Mouse (Mus musculus) layer of hippocampus, adult 2 months (tissue): ENCODE measurements around the gene C77080. TPM values are rescaled to one million over a fixed set of nuclear protein-coding genes. Genes with fewer than 3 reads are reported as not detected.

ENCODE experiments used
- DNase-seq, 2 experiments: peaks; one replicate each; pipeline ENCODE4 v3.0.0; 2022; ENCODE audit warnings: low spot score in 2 of 2
- H3K27ac ChIP-seq: fragments of 200-600 bp; 2 replicates; pipeline ENCODE4 v1.8.1; 2022
- H3K4me3 ChIP-seq: fragments of 200-600 bp; 2 replicates; pipeline ENCODE4 v1.8.1; 2022; ENCODE audit warnings: mild to moderate bottlenecking
- CTCF ChIP-seq: fragments of 200-600 bp; conservative IDR thresholded peaks from 2 replicates; pipeline ENCODE4 v1.8.1; 2022; ENCODE audit warnings: antibody characterized with exemption, mild to moderate bottlenecking, moderate library complexity
- total RNA-seq, 2 experiments: library from RNA; stranded (reverse); gene quantifications; 2 replicates each; pipeline ENCODE4 v1.2.3; 2021

The C77080 gene
- total RNA-seq, 2 experiments from 2014 or later: 6.7 to 7.4 TPM

DNA sequence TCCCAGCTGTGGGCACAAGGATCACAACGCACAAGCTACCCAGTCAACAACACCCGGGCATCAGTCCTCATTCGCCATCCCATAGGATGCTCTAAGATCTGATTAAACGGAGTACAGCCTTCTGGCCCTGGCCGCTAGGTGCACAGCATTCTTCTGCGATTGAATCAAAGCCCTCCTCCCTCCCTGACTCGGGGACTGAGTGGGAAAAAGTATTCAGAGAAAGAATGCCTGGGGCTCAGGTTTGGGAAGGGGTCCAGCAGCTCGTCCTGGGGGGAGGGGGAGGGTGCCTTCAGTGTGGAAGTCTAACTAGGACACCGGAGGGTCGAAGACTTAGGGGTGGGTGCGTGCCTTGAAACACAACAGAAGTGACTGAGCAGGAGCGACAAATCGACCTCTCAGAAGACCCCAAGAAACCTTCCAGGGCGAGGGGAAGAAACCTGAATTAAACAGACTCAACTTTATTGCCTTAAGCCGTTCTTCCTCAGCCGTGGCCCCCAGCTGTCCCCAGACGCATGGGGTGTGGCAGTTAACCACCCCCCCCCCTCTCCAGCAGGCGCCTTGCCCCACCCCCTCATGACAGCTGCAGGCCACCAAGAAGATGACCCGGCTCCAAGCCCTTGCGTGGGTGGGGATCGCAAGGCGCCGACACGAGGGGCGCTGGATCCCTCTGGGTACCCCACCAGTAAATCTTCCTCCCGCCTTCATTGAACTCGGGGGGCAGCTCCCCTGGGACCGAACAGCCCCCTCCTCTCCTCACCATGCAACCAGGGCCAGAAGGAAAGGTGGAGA, 25.7 kb upstream of the C77080 start:
- Histone ChIP-seq H3K4me3 (peak overlapping the region; percentile 55), H3K27ac (no peak overlapping the region)
- DNase-seq: no peak
- 0 out of 2 replicates have a peak, but pooled peaks have one; percentile 11 for TF ChIP-seq CTCF

DNA sequence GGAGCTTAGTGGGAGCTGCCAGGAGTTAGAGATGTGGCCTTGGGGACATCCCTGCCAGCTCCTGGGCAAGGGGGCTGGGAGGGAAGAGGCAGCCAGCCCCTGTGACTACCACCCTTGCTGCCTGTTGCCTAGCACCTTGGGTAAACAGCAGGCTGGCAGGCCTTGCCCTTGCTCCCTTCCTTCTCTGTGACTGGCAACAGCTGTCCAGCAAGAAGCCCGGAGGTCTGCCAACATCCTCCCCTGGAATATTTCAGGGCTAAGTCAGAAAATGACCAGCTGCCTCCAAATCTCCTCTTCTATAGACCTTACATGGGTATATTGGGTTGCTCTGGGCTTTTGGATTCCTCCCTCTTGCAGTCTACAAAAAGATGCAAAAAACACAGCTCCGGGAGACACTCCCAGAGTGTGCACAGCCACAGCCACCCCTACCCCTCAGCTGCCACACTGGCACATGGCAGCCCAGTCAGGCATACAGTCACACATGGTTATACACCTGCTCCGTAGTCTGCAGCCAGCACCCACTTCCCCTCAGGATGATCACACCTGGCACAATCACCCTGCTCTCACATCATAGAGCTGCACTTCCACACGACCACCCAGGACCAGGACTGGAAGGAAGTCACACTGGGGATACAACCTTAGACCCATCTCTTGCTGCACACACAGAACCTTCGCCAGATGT, 24.9 kb upstream of the C77080 start:
- Histone ChIP-seq H3K4me3 (no peak overlapping the region), H3K27ac (no peak overlapping the region)
- no peak for DNase-seq
- no peak for TF ChIP-seq CTCF

DNA sequence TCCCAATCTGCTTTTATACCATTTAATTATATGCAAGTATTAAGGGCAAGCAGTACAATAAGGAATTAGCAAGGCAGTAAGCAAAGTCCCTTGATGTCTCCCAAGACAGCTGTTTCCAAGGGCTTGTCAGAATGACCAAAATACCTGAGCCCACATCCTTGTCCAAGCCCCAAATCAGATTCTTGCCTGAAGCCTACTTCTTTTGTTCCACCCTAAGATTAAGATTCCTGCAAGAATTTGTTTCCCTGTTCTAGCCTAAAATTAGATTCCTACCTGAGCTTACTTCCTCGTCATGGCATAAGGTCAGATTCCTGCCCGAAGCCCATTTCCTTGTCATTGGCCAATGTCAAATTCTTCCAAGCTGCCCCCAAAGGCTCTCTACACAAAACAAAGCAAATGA, 23.5 kb upstream of the C77080 start:
- Histone ChIP-seq H3K27ac (no peak overlapping the region), H3K4me3 (no peak overlapping the region)
- DNase-seq: no peak
- TF ChIP-seq CTCF: no peak

DNA sequence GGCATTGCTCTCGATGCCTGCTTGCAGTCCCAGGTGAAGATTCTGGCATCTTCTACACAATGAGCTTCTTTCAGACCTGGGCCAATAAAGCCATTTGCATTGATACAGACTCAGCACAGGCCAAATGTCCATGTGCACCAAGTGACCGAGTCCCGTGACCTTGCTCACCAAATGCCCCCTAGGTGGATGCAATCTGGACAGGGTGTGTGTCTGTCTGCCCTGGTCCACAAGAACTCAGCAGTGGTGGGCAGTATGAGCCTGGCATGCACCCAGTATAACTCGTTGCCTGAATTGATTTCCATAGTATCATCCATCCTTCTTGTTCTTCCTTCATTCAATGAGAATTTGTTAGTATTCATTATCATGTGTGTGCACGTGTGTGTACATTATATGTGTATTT, 22.0 kb upstream of the C77080 start:
- no peak for DNase-seq
- no peak overlapping the region for H3K4me3 ChIP-seq
- H3K27ac ChIP-seq: no peak overlapping the region
- no peak for TF ChIP-seq CTCF

DNA sequence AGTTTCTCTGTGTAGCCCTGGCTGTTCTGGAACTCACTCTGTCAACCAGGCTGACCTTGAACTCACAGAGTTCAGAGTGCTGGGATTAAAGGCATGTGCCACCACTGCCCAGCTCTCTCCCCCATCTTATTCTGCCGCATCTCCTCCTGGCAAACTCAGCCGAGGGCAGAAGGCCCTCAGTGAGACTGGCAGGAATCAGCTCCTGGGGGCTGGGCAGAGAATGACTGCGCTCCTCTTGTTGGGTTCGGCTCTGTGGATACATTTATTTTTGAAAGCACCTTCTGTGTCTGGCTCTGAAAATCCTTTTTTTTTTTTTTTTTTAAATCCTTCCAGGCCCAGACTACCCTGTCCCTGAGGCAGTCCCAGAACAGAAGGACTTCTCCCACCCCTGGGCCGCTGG, 21.6 kb upstream of the C77080 start:
- no peak for DNase-seq
- Histone ChIP-seq H3K27ac (no peak overlapping the region), H3K4me3 (no peak overlapping the region)
- TF ChIP-seq CTCF: no peak

DNA sequence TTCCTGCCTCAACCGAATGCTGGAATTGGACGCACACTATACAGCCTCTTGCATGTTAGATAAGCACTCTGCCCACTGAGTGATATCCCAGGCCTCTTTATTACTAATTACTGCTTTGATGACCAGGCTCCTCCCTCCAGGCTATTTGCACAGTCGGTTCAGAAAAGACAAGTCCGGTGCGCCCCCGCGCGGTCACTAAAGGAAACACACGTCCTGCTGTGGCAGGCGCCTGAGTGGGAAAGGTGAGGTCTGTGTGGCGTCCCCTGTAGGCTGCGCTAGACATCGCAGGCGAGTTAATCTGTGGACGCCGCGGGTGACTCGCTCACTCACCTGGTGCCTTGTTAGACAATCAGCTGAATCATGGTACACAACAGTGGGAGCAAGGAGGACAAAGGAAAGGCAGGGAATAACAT, 15.3 kb upstream of the C77080 start:
- DNase-seq: peak; percentile 94 to 98
- Histone ChIP-seq H3K27ac (no peak overlapping the region), H3K4me3 (no peak overlapping the region)
- TF ChIP-seq CTCF: peak; percentile 99

DNA sequence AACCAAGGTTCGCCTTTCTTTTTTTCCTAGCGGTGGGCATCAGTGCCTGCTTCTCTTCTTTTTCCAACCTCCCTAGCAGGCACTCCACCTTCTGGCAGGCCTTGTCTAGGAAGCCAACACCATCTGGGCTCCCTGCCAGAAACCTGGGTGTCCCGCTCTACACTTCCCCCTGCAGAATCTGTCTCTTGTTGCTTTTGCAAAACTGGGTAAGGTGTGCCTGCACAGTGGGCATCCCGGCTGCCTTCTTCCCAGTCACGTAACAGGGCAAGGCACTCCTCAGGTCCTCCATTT, 11.5 kb upstream of the C77080 start:
- TF ChIP-seq CTCF: peak; percentile 45
- peak; percentile 15 to 35 for DNase-seq
- Histone ChIP-seq H3K4me3 (no peak overlapping the region), H3K27ac (no peak overlapping the region)

DNA sequence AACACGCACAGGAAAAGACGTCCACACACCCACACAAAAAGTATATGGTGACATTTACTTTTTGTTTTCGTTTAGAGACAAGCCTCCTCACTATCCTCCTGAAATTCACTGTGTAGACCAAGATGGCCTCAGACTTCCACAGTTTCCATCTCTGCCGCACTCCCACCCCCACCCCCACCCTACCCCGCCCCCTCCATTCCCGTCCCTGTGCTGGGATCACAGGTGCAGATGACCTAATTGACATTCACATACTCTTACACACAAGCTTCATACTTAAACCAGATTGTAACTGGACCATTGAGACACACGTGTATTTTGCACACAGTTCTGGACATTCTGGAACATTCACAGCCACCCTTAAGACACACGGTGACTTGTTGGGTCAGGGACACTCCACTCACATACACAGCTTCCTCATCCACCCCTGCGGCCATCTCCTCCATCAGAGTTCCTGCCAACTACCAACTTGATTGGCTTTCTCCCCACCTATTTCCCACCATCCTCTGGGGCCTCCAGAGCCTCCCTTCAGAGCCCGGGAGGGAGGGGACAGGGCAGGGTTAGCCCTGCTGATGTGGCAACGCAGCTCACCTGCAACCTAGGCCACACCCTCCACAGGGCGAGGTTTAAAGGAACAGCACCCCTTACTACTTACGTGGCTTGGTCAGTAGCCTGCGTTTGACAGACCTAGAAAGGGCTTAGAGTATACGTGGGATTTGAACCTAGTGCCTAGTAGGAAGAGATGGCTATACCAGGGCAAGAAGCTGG, 11.0 kb upstream of the C77080 start:
- no peak overlapping the region for H3K27ac ChIP-seq
- no peak for TF ChIP-seq CTCF
- no peak overlapping the region for H3K4me3 ChIP-seq
- no peak for DNase-seq

DNA sequence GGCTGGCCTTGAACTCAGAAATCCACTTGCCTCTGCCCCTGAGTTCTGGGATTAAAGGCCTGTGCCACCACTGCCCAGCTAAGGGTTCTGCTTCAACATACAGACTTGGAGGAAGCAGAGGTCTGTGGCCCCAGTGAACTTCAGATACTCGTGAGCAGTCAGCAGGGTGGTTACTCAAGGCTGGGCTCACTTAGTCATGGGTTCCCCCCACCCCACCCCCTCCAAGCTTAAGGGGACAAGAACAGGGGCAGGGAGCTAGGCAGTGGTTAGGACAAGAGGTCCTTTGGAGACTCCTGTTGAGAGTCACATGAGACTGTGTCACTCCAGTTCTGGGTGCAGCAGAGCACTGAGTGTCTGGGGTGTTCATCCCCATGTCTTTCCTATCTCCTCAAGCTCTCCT, 7.5 kb upstream of the C77080 start:
- Histone ChIP-seq H3K4me3 (no peak overlapping the region), H3K27ac (no peak overlapping the region)
- no peak for TF ChIP-seq CTCF
- no peak for DNase-seq

DNA sequence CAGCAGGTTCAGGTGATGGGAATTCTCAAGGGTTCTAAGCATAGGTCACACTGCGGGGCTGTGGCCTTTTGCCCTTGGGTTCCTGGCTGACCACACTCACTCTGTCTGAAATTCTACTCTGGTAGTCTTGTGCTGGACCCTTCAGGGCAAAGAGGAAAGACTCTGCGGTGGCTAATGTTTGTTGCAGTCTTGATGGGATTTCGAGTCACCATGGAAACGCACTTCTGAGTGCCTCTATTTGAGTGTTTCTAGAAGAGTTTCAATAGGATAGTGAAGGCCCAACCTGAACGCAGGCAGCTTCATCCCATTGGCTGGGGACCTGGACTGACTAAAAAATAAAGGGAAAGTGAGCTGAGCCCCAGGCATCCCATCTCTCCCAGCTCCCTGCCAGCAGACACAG, 5.6 kb upstream of the C77080 start:
- TF ChIP-seq CTCF: no peak
- no peak overlapping the region for H3K4me3 ChIP-seq
- no peak overlapping the region for H3K27ac ChIP-seq
- no peak for DNase-seq

DNA sequence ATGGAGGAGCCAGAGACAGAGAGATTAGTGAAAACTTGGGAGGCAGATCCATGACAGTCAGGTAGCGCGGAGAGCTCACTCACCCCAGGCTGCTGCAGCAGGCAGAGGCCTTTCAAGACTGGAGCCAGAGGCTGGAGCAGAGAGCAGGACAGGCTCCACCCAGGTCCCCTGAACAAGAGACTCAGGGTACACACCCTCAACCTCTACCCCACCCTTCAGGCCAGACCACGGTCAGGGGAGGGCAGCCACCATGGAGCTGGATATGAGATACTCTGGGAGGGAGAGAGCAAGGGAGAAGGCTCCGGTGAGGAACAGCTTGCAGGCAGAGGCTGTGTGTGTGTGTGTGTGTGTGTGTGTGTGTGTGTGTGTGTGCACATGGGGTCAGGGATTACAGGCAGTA, 5.0 kb upstream of the C77080 start:
- TF ChIP-seq CTCF: no peak
- DNase-seq: no peak
- Histone ChIP-seq H3K27ac (no peak overlapping the region), H3K4me3 (no peak overlapping the region)

DNA sequence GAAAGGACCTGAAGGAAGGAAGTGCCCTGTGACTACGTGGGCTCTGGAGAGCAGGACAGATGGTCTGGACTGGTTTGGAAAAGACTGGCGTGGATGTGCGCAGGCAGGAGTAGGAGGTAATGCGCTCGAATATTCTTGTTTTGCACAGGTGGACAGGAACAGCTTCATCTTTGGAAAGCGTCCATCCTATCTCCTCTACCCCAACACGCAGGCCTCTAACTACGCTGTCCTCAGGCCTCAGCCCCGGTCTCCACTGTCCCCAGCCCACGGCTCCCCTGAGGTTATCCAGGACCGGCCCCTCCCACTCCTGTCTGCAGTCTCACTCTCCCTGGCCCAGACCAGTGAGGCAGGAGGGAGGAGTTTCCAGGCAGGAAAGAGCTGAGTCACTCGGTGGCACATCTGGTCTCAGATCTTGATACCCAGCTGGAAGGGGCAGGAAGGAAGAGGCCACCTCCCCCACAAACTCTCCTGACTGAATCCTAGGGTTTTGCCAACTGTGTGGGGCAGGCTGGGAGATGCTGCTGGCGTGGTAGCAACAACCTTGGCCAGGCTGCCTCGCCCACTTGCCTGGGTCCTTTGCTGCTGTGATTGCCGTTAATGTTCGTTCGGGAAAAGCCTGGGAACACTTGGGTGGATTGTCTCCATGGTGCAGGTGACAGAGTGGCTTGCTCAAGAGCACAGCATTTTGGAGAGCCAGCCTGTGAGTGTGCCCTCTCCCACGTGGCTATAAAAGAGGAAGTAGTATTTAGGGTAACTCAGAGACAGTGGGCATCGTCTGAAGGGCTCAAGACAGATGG, 2.2 kb upstream of the C77080 start:
- TF ChIP-seq CTCF: no peak
- Histone ChIP-seq H3K4me3 (no peak overlapping the region), H3K27ac (peak overlapping the region; percentile 10; the same call in 1 of the 2 replicates)
- DNase-seq: peak in 1 of 2 experiments; percentile 29

DNA sequence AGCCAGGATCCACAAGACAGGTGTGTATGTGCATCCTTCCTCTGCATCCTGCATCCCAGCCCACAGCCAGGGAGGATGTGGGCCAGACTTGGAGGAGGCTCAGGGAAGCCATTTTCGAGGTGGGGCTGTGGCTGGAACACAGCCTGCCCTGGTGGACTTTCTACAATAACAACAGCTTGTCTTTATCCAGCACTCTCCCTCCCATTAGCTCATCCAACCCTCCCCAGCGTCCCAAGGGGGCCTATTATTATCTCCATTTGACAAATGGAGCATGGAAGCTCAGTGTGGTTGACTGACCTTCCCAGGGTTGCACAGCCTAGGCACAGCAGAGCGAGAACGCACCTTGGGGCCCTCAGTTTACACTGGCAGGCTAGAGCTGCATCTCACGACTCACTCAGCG, 526 bp downstream of the C77080 start:
- H3K4me3 ChIP-seq: no peak overlapping the region
- no peak for DNase-seq
- no peak for TF ChIP-seq CTCF

More for the DNA sequence above, 526 bp downstream of the C77080 start:
- H3K27ac ChIP-seq: no peak overlapping the region
